Mouse (Mus musculus): ENCODE measurements around the gene Camta1. TPM values are rescaled to one million over a fixed set of nuclear protein-coding genes. Genes with fewer than 3 reads are reported as not detected.

Gene Camta1
- polyA plus RNA-seq, 1 experiment, result 155 TPM

DNA sequence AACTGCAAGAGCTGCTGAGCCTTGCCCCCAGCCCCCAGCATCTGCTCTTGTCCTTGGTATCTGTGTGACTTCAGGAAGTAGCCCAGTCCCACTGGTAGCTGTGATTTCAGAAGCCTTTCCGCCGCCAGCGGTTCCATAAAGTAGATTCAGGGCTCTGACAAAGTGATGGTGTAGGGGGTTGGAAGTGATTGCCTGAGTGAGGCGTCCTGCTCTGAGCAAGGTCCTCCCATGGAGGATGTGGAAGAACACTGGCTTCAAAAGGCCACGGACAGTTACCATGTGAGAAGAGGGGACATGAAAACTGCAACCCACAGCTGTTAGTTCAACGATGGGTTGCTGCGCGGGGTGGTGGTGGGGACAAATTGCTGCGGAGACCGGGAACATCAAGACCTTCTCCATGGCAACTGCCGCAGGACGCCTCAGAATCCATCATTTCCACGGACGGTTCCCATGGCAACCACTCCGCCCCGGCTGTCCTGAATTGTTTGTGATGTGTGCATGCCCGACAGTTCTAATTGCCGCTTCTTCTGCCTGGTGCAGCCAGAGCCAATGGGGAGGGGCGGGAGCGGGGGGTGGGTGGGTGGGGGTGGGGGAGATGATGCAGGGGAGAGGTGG lies 721.2 kb downstream of the Camta1 start:
- no peak for TF ChIP-seq POLR2A (IDR thresholded peaks at IDR 0.05; ENCODE audit: borderline replicate concordance, insufficient read depth, low read length)
- TF ChIP-seq CTCF (IDR thresholded peaks at IDR 0.05; ENCODE audit: borderline replicate concordance, insufficient read depth, low read depth, low read length), result no peak
- H3K4me1 ChIP-seq (ENCODE audit: control insufficient read depth, insufficient read depth, low read length), result peaks cover 41% of the 10 kb centered on the region
- no peaks in the 10 kb centered on the region for H3K27me3 ChIP-seq (ENCODE audit: control insufficient read depth, insufficient read depth, low read length)
- peak; percentile 79 to 81 for DNase-seq
- H3K4me3 ChIP-seq (replicated peaks; ENCODE audit: insufficient read depth, low read depth, low read length), result peak overlapping the region; percentile 17
- 6% methylated on average over 20 of the region's 20 CpGs for WGBS
- peak overlapping the region; percentile 17; the same call in 1 of the 2 replicates for H3K27ac ChIP-seq (ENCODE audit: insufficient read depth, low read length)

DNA sequence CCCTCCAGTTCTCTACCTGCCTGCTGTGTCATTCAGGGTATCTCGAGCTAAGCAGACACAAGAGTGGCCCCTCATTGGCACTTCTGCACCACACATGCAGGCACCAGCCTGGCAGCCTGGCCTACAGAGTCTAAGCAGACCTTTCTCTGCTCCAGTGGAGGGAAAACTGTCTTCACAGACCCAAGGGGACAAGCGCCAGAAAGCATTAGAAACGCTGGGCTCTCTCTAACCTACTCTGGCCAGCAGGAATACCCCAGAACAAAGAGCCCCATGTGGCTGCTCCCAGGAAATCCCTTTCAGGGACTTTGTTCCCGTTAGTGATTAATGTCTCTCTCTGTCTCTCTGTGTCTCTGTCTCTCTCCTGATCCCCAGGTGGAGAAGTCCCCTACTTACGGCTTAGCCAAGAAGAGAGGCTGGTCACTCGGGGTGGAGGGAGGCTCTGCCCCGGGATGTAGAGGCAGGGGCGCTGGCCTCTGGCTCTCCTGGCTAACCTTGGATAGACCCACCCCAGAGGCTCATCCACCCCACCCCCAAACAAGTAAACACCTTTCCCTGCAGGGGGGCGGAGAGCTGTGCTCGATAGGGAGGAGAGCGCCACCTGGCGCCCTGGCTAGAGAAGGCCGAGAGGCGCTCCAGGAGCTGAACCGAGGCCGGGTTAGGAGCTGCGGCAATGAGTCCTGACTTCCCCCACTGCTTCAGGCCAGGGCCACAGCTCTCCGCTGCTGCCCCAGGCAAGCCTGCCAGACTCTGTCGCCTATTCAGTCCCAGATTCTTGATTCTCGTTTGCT lies 722.4 kb downstream of the Camta1 start:
- Histone ChIP-seq H3K27ac (ENCODE audit: insufficient read depth, low read length) (peak overlapping the region; percentile 95), H3K4me1 (ENCODE audit: control insufficient read depth, insufficient read depth, low read length) (peaks cover 51% of the 10 kb centered on the region), H3K4me3 (replicated peaks; ENCODE audit: insufficient read depth, low read depth, low read length) (peak overlapping the region; percentile 79), H3K27me3 (ENCODE audit: control insufficient read depth, insufficient read depth, low read length) (no peaks in the 10 kb centered on the region)
- TF ChIP-seq CTCF (IDR thresholded peaks at IDR 0.05; ENCODE audit: borderline replicate concordance, insufficient read depth, low read depth, low read length) (peak; percentile 84), POLR2A (IDR thresholded peaks at IDR 0.05; ENCODE audit: borderline replicate concordance, insufficient read depth, low read length) (0 out of 2 replicates have a peak, but pooled peaks have one; percentile 13)
- 4% methylated on average over 20 of the region's 20 CpGs for WGBS
- peak; percentile 93 to 95 for DNase-seq

DNA sequence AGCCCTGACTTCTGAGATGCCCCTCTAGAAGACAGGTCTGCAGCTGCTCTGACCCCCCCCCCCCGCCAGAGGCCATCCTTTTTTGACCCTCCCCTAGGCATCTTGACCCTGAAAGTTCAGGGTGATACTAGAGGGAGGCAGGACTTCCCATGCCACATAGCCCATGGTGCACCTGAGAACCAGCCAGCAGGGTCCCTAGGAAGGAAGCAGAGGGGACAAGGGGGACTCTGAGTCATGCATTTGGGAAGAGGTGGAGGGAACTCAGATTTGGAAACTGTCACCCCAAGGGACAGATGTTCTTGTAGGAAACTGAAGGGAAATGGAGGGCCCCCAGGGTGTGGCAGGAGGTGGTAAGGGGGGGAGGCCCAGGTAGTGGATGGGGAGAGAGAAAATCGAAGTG lies 723.1 kb downstream of the Camta1 start:
- peak overlapping the region; percentile 95 for H3K27ac ChIP-seq (ENCODE audit: insufficient read depth, low read length)
- WGBS, result 22% methylated on average over 2 of the region's 2 CpGs
- TF ChIP-seq POLR2A (IDR thresholded peaks at IDR 0.05; ENCODE audit: borderline replicate concordance, insufficient read depth, low read length) (no peak), CTCF (IDR thresholded peaks at IDR 0.05; ENCODE audit: borderline replicate concordance, insufficient read depth, low read depth, low read length) (no peak)
- H3K4me3 ChIP-seq (replicated peaks; ENCODE audit: insufficient read depth, low read depth, low read length), result peak overlapping the region; percentile 79
- H3K4me1 ChIP-seq (ENCODE audit: control insufficient read depth, insufficient read depth, low read length), result peaks cover 57% of the 10 kb centered on the region
- no peaks in the 10 kb centered on the region for H3K27me3 ChIP-seq (ENCODE audit: control insufficient read depth, insufficient read depth, low read length)
- DNase-seq, result no peak

DNA sequence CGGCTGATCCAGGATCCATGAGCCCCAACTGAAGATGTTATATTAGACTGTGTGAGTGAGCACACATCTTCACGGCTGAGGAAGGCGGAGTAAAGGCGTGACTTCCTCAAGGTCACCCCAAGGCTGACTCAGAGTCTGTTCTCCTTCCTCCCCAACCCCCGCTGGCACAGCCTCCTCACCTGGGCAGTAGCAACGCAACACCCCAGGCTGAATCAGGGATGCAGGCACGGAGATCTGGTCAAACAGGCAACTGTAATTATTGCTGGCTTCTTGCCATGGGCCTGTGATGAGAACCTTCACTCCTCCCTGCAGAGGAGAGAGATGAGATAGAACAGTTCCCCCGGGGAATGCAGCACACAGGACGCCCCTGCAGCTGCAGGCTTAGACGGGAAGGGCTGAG lies 723.5 kb downstream of the Camta1 start:
- TF ChIP-seq CTCF (IDR thresholded peaks at IDR 0.05; ENCODE audit: borderline replicate concordance, insufficient read depth, low read depth, low read length) (no peak), POLR2A (IDR thresholded peaks at IDR 0.05; ENCODE audit: borderline replicate concordance, insufficient read depth, low read length) (no peak)
- peak overlapping the region; percentile 95 for H3K27ac ChIP-seq (ENCODE audit: insufficient read depth, low read length)
- H3K4me3 ChIP-seq (replicated peaks; ENCODE audit: insufficient read depth, low read depth, low read length), result peak overlapping the region; percentile 79

DNA sequence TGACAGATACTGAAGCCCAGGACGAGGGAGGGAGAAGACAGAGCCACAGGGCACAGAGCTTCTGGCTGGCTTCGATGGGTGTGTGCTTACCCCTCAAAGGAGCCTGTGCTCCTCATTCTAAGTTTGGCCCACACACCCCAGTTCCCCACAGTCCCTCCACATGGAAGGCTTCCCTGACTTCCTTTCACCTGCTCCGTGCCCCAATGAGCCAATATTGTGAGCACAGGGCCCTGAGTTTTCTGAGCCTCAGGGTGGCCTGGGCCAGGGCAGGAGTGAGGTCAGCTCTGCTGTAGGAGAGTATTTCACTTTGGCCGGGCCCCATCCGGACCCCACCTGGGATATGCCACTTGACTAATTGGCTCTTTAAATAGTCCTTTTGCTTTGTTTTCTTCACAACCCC lies 724.0 kb downstream of the Camta1 start:
- no peak overlapping the region; the same call in 1 of the 2 replicates for H3K27ac ChIP-seq (ENCODE audit: insufficient read depth, low read length)
- 25% methylated on average over 5 of the region's 5 CpGs for WGBS
- TF ChIP-seq POLR2A (IDR thresholded peaks at IDR 0.05; ENCODE audit: borderline replicate concordance, insufficient read depth, low read length), result no peak
- no peak for TF ChIP-seq CTCF (IDR thresholded peaks at IDR 0.05; ENCODE audit: borderline replicate concordance, insufficient read depth, low read depth, low read length)

More for the DNA sequence above, 723.5 kb downstream of the Camta1 start:
- peak; percentile 66 to 70 for DNase-seq
- WGBS, result 14% methylated on average over 10 of the region's 10 CpGs
- H3K4me1 ChIP-seq (ENCODE audit: control insufficient read depth, insufficient read depth, low read length), result peaks cover 57% of the 10 kb centered on the region
- no peaks in the 10 kb centered on the region for H3K27me3 ChIP-seq (ENCODE audit: control insufficient read depth, insufficient read depth, low read length)

DNA sequence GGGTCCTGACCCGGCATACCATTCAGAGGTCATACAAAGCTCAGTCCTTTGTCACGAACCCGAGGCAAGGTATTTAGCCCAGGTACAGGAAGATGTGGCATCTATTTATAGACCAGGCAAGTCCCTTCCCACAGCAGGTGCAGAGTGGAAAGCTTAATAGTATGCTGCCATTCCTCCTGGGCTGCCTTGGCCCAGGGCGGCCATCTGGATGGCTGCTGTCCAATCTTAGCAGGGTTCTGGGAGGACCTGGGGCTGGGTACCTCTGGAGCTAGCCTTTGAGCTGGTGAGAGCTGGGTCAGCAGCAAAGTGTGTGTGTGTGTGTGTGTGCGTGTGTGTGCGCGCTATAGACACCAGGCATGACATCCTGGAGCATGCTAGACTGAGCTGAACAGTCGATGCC lies 726.2 kb downstream of the Camta1 start:
- peak in 1 of 2 experiments; percentile 44 for DNase-seq
- Histone ChIP-seq H3K27ac (ENCODE audit: insufficient read depth, low read length) (no peak overlapping the region), H3K4me3 (replicated peaks; ENCODE audit: insufficient read depth, low read depth, low read length) (no peak overlapping the region), H3K4me1 (ENCODE audit: control insufficient read depth, insufficient read depth, low read length) (peaks cover 50% of the 10 kb centered on the region), H3K27me3 (ENCODE audit: control insufficient read depth, insufficient read depth, low read length) (no peaks in the 10 kb centered on the region)
- no peak for TF ChIP-seq CTCF (IDR thresholded peaks at IDR 0.05; ENCODE audit: borderline replicate concordance, insufficient read depth, low read depth, low read length)
- TF ChIP-seq POLR2A (IDR thresholded peaks at IDR 0.05; ENCODE audit: borderline replicate concordance, insufficient read depth, low read length), result no peak
- WGBS, result 44% methylated on average over 8 of the region's 8 CpGs

More for the DNA sequence above, 724.0 kb downstream of the Camta1 start:
- Histone ChIP-seq H3K4me3 (replicated peaks; ENCODE audit: insufficient read depth, low read depth, low read length) (peak overlapping the region; percentile 79), H3K27me3 (ENCODE audit: control insufficient read depth, insufficient read depth, low read length) (no peaks in the 10 kb centered on the region), H3K4me1 (ENCODE audit: control insufficient read depth, insufficient read depth, low read length) (peaks cover 57% of the 10 kb centered on the region)
- DNase-seq, result peak in 1 of 2 experiments; percentile 47

DNA sequence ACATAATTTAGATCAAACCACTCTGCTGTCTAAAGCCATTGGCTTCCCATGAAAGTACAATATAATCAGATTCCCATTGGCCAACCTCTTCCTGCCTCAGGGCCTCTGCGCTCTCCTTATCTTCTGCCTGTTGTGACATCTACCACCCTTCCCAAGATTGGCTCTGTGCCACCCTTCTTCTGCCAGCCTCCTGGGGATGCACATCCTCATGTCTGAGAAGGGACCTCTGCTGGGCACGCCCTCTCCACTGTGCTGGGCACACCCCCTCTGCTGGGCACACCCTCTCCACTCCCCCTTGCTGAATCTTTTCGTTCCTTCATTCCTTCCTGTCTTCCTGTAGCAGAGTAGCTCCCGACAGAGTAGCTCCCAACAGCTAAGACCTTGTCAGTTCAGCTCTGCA lies 727.9 kb downstream of the Camta1 start:
- TF ChIP-seq POLR2A (IDR thresholded peaks at IDR 0.05; ENCODE audit: borderline replicate concordance, insufficient read depth, low read length) (no peak), CTCF (IDR thresholded peaks at IDR 0.05; ENCODE audit: borderline replicate concordance, insufficient read depth, low read depth, low read length) (no peak)
- WGBS, result 47% methylated on average over 4 of the region's 4 CpGs
- Histone ChIP-seq H3K4me3 (replicated peaks; ENCODE audit: insufficient read depth, low read depth, low read length) (no peak overlapping the region), H3K27me3 (ENCODE audit: control insufficient read depth, insufficient read depth, low read length) (no peaks in the 10 kb centered on the region), H3K4me1 (ENCODE audit: control insufficient read depth, insufficient read depth, low read length) (peaks cover 46% of the 10 kb centered on the region), H3K27ac (ENCODE audit: insufficient read depth, low read length) (no peak overlapping the region)
- no peak for DNase-seq
